Mouse (Mus musculus): Measurements from ENCODE around the gene Olfr1443. TPM values are rescaled to one million over a fixed set of nuclear protein-coding genes. Genes with fewer than 3 reads are reported as not detected.
"Not testable (repeated sequence)": the region's sequence is repeated elsewhere in the genome, so short reads cannot be mapped to it uniquely, and the experiment has no call there.

Gene Olfr1443
- polyA plus RNA-seq, 1 experiment from 2014 or later: not detected

GRCm38 (mm10) chr19:12695590-12695989 lies 17.7 kb downstream of the Olfr1443 start, which contains the start of gene Keg1:
TSS of gene Keg1 (plus strand) at chr19:12695786.
- H3K9ac ChIP-seq: no peak within 1 kb of the TSS
- ATAC-seq (ENCODE audit: low FRiP score, low read depth): no peak
- H3K36me3 ChIP-seq: no peaks in the 10 kb centered on the region
- 84% methylated on average over 3 of the region's 3 CpGs for WGBS
- H3K27ac ChIP-seq (replicated peaks): no peak within 1 kb of the TSS
- H3K4me3 ChIP-seq: no peak within 1 kb of the TSS
- H3K4me2 ChIP-seq: no peak within 1 kb of the TSS
- H3K27me3 ChIP-seq: no peaks in the 10 kb centered on the region
- no peaks in the 10 kb centered on the region for H3K4me1 ChIP-seq (replicated peaks)
- H3K9me3 ChIP-seq: no peaks in the 10 kb centered on the region

- H3K4me1 ChIP-seq (replicated peaks): no peaks in the 10 kb centered on the region
- no peak overlapping the region for H3K4me2 ChIP-seq
- H3K4me3 ChIP-seq: no peak overlapping the region
- H3K36me3 ChIP-seq: no peaks in the 10 kb centered on the region
- no peak overlapping the region for H3K27ac ChIP-seq (replicated peaks)
- no peaks in the 10 kb centered on the region for H3K9me3 ChIP-seq
- H3K9ac ChIP-seq: no peak overlapping the region
- no peaks in the 10 kb centered on the region for H3K27me3 ChIP-seq
- no peak for ATAC-seq (ENCODE audit: low FRiP score, low read depth)
These were observed 18.3 kb downstream of the Olfr1443 start for GRCm38 (mm10) chr19:12696221-12696620.

GRCm38 (mm10) chr19:12708458-12708857 lies 30.5 kb downstream of the Olfr1443 start:
- Histone ChIP-seq H3K36me3 (no peaks in the 10 kb centered on the region), H3K4me3 (no peak overlapping the region), H3K9ac (no peak overlapping the region), H3K27ac (replicated peaks) (no peak overlapping the region), H3K27me3 (no peaks in the 10 kb centered on the region), H3K4me2 (no peak overlapping the region), H3K4me1 (replicated peaks) (no peaks in the 10 kb centered on the region), H3K9me3 (no peaks in the 10 kb centered on the region)
- 85% methylated on average over 2 of the region's 2 CpGs for WGBS
- no peak for ATAC-seq (ENCODE audit: low FRiP score, low read depth)

GRCm38 (mm10) chr19:12708986-12709385 lies 31.1 kb downstream of the Olfr1443 start:
- no peaks in the 10 kb centered on the region for H3K27me3 ChIP-seq

GRCm38 (mm10) chr19:12719189-12719588 lies 41.3 kb downstream of the Olfr1443 start:
- Histone ChIP-seq H3K4me1 (replicated peaks) (no peaks in the 10 kb centered on the region), H3K27ac (replicated peaks) (no peak overlapping the region), H3K4me2 (no peak overlapping the region), H3K27me3 (no peaks in the 10 kb centered on the region), H3K36me3 (no peaks in the 10 kb centered on the region), H3K9me3 (no peaks in the 10 kb centered on the region), H3K4me3 (no peak overlapping the region), H3K9ac (no peak overlapping the region)
- ATAC-seq (ENCODE audit: low FRiP score, low read depth): no peak
- WGBS: 86% methylated on average over 6 of the region's 6 CpGs

More at GRCm38 (mm10) chr19:12708986-12709385, 31.1 kb downstream of the Olfr1443 start:
- Histone ChIP-seq H3K9me3 (no peaks in the 10 kb centered on the region), H3K4me1 (replicated peaks) (no peaks in the 10 kb centered on the region), H3K9ac (no peak overlapping the region), H3K4me2 (no peak overlapping the region), H3K4me3 (no peak overlapping the region), H3K36me3 (no peaks in the 10 kb centered on the region), H3K27ac (replicated peaks) (no peak overlapping the region)
- ATAC-seq (ENCODE audit: low FRiP score, low read depth): no peak

GRCm38 (mm10) chr19:12720463-12720862 lies 42.6 kb downstream of the Olfr1443 start:
- no peak for ATAC-seq (ENCODE audit: low FRiP score, low read depth)
- no peak overlapping the region for H3K27ac ChIP-seq (replicated peaks)
- no peaks in the 10 kb centered on the region for H3K9me3 ChIP-seq
- WGBS: 75% methylated on average over 2 of the region's 2 CpGs
- H3K36me3 ChIP-seq: no peaks in the 10 kb centered on the region
- H3K27me3 ChIP-seq: no peaks in the 10 kb centered on the region
- no peak overlapping the region for H3K9ac ChIP-seq
- H3K4me1 ChIP-seq (replicated peaks): no peaks in the 10 kb centered on the region
- no peak overlapping the region for H3K4me3 ChIP-seq
- no peak overlapping the region for H3K4me2 ChIP-seq

- not testable (repeated sequence) for H3K27ac ChIP-seq (replicated peaks); H3K9ac ChIP-seq; ATAC-seq (ENCODE audit: low FRiP score, low read depth)
These were observed 43.0 kb downstream of the Olfr1443 start for GRCm38 (mm10) chr19:12720919-12721318.

GRCm38 (mm10) chr19:12721596-12721995 lies 43.7 kb downstream of the Olfr1443 start:
- not testable (repeated sequence) for H3K4me2 ChIP-seq; H3K27ac ChIP-seq (replicated peaks); H3K27me3 ChIP-seq; ATAC-seq (ENCODE audit: low FRiP score, low read depth); H3K9me3 ChIP-seq; H3K4me1 ChIP-seq (replicated peaks); H3K9ac ChIP-seq; H3K4me3 ChIP-seq; H3K36me3 ChIP-seq
- 92% methylated on average over 7 of the region's 7 CpGs for WGBS

More at GRCm38 (mm10) chr19:12720919-12721318, 43.0 kb downstream of the Olfr1443 start:
- not testable (repeated sequence) for H3K4me3 ChIP-seq; H3K36me3 ChIP-seq; H3K9me3 ChIP-seq; H3K27me3 ChIP-seq; H3K4me2 ChIP-seq; H3K4me1 ChIP-seq (replicated peaks)
- WGBS: 87% methylated on average over 5 of the region's 5 CpGs

GRCm38 (mm10) chr19:12722308-12722707 lies 44.4 kb downstream of the Olfr1443 start:
- no peaks in the 10 kb centered on the region for H3K9me3 ChIP-seq
- H3K9ac ChIP-seq: no peak overlapping the region
- H3K4me2 ChIP-seq: no peak overlapping the region
- no peaks in the 10 kb centered on the region for H3K4me1 ChIP-seq (replicated peaks)
- H3K36me3 ChIP-seq: no peaks in the 10 kb centered on the region
- H3K4me3 ChIP-seq: no peak overlapping the region
- H3K27me3 ChIP-seq: no peaks in the 10 kb centered on the region
- no peak overlapping the region for H3K27ac ChIP-seq (replicated peaks)
- ATAC-seq (ENCODE audit: low FRiP score, low read depth): no peak
- WGBS: 74% methylated on average over 3 of the region's 3 CpGs

GRCm38 (mm10) chr19:12725851-12726250 lies 47.9 kb downstream of the Olfr1443 start:
- Histone ChIP-seq H3K4me2 (no peak overlapping the region), H3K4me1 (replicated peaks) (no peaks in the 10 kb centered on the region), H3K9ac (no peak overlapping the region), H3K9me3 (no peaks in the 10 kb centered on the region), H3K27me3 (no peaks in the 10 kb centered on the region), H3K27ac (replicated peaks) (no peak overlapping the region), H3K4me3 (no peak overlapping the region), H3K36me3 (no peaks in the 10 kb centered on the region)
- ATAC-seq (ENCODE audit: low FRiP score, low read depth): no peak
- 81% methylated on average over 1 of the region's 1 CpGs for WGBS

GRCm38 (mm10) chr19:12731036-12731435 lies 53.1 kb downstream of the Olfr1443 start:
- H3K36me3 ChIP-seq: no peaks in the 10 kb centered on the region
- H3K27ac ChIP-seq (replicated peaks): no peak overlapping the region
- no peak overlapping the region for H3K4me3 ChIP-seq
- H3K9me3 ChIP-seq: no peaks in the 10 kb centered on the region
- no peak overlapping the region for H3K4me2 ChIP-seq
- H3K27me3 ChIP-seq: no peaks in the 10 kb centered on the region
- H3K9ac ChIP-seq: no peak overlapping the region
- WGBS: 47% methylated on average over 1 of the region's 1 CpGs
- H3K4me1 ChIP-seq (replicated peaks): no peaks in the 10 kb centered on the region
- ATAC-seq (ENCODE audit: low FRiP score, low read depth): no peak

- Histone ChIP-seq H3K36me3 (no peaks in the 10 kb centered on the region), H3K9ac (no peak overlapping the region), H3K4me2 (no peak overlapping the region), H3K9me3 (no peaks in the 10 kb centered on the region), H3K4me1 (replicated peaks) (no peaks in the 10 kb centered on the region), H3K27me3 (no peaks in the 10 kb centered on the region), H3K27ac (replicated peaks) (no peak overlapping the region), H3K4me3 (no peak overlapping the region)
- ATAC-seq (ENCODE audit: low FRiP score, low read depth): no peak
- 86% methylated on average over 2 of the region's 2 CpGs for WGBS
These were observed 54.0 kb downstream of the Olfr1443 start for GRCm38 (mm10) chr19:12731950-12732349.
